Comparison of ENCODE assay signal across 1 mouse cellular context in the genomic region with DNA sequence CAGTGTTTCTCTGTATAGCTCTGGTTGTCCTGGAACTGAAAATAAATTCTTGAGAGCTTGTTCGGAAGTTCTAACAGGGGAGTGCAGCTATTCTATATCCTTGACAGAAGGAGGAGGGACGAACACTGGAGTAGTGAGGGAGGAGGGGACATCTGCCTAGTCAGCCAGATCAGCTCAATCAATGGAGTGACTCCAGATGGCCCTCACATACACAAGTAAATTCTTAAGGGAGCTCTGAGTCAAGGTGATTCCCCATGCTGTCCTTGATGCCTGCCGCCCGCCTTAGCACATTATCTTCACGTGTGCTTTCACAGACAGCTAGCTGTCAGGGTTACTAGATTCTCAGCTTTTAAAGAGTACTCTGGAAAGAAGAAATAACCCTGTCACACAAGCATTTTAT.
TF ChIP-seq lines count a peak whose summit lies in the region.

No protein-coding gene starts in this region.

TF ChIP-seq in CH12.LX, 34 proteins besides CTCF, POLR2A, EP300 and RAD21 (continued from another document):
- TF ChIP-seq GABPA (IDR thresholded peaks at IDR 0.05; ENCODE audit: insufficient replicate concordance, low read depth, low read length), result no peak
- TF ChIP-seq MAX (IDR thresholded peaks at IDR 0.05; ENCODE audit: low read length), result peak; percentile 59
- no peak for TF ChIP-seq ELF1 (IDR thresholded peaks at IDR 0.05; ENCODE audit: low read depth, low read length)
- no peak for TF ChIP-seq JUND (conservative IDR thresholded peaks at IDR 0.05; ENCODE audit: low read depth, low read length)
- no peak for TF ChIP-seq NRF1 (IDR thresholded peaks at IDR 0.05; ENCODE audit: low read depth, low read length)
- TF ChIP-seq ZKSCAN1 (IDR thresholded peaks at IDR 0.05; ENCODE audit: borderline replicate concordance, low read depth, low read length), result no peak
- no peak for TF ChIP-seq KAT2A (IDR thresholded peaks at IDR 0.05; ENCODE audit: insufficient replicate concordance, low read length)
- peak; percentile 93 for TF ChIP-seq ETS1 (conservative IDR thresholded peaks at IDR 0.05; ENCODE audit: low read depth, low read length)
- no peak for TF ChIP-seq SMC3 (IDR thresholded peaks at IDR 0.05; ENCODE audit: low read depth, low read length)
- peak; percentile 66; the same call in 1 of the 2 replicates for TF ChIP-seq IRF4 (IDR thresholded peaks at IDR 0.05; ENCODE audit: low read depth, low read length)
- TF ChIP-seq TBP (conservative IDR thresholded peaks at IDR 0.05; ENCODE audit: low read depth, low read length), result no peak
- TF ChIP-seq POLR2AphosphoS2 (IDR thresholded peaks at IDR 0.05; ENCODE audit: low read depth, low read length), result no peak
- TF ChIP-seq HCFC1 (IDR thresholded peaks at IDR 0.05; ENCODE audit: low read depth, low read length), result no peak
- TF ChIP-seq CHD1 (IDR thresholded peaks at IDR 0.05; ENCODE audit: low read depth, low read length), result no peak
TF ChIP-seq in CH12.LX: peak in this region for 11.
